ENCODE assay signal across 8 mouse cellular contexts in genomic region chr9:61373634-61373941, GRCm38 (mm10). TPM values are rescaled to one million over a fixed set of nuclear protein-coding genes. Genes with fewer than 3 reads are reported as not detected.
DNase-seq lines count a peak whose midpoint lies in the region; ATAC-seq and TF ChIP-seq lines count a peak whose summit lies in the region.

No protein-coding gene starts in this region.

- ATAC-seq in hindbrain, embryonic 16.5 days = no peak
- ATAC-seq in midbrain, embryonic 15.5 days (replicated peaks) = no peak

- TF ChIP-seq POLR2A in liver, adult 2 months (IDR thresholded peaks at IDR 0.05; ENCODE audit: extremely low read depth, insufficient read depth, low read length) = no peak

- no peaks in the 10 kb centered on the region for H3K36me3 ChIP-seq in liver, adult 2 months (ENCODE audit: control insufficient read depth, insufficient read depth, low read length)
- peaks cover 42% of the 10 kb centered on the region for H3K36me3 ChIP-seq in forebrain, embryonic 10.5 days (replicated peaks)
- peaks cover 3% of the 10 kb centered on the region; the same call in 1 of the 2 replicates for H3K36me3 ChIP-seq in hindbrain, embryonic 16.5 days (ENCODE audit: control insufficient read depth, insufficient read depth, low read length)
- no peaks in the 10 kb centered on the region for H3K36me3 ChIP-seq in midbrain, embryonic 15.5 days (replicated peaks)

- H3K9ac ChIP-seq in liver, adult 2 months (ENCODE audit: low read depth, low read length) = peak overlapping the region; percentile 79
- peak overlapping the region; percentile 96 for H3K9ac ChIP-seq in hindbrain, embryonic 16.5 days (ENCODE audit: low read depth, low read length)
- H3K9ac ChIP-seq in midbrain, embryonic 15.5 days = peak overlapping the region; percentile 92

- TF ChIP-seq CTCF in liver, adult 2 months (IDR thresholded peaks at IDR 0.05; ENCODE audit: low read depth, low read length) = no peak

- peak overlapping the region; percentile 61 for H3K4me3 ChIP-seq in liver, adult 2 months (ENCODE audit: insufficient read depth, low read depth, low read length)
- H3K4me3 ChIP-seq in forebrain, embryonic 10.5 days = peak overlapping the region; percentile 98
- peak overlapping the region; percentile 83 for H3K4me3 ChIP-seq in hindbrain, embryonic 16.5 days (ENCODE audit: low read length)
- H3K4me3 ChIP-seq in midbrain, embryonic 15.5 days = peak overlapping the region; percentile 84

- under 1% methylated on average over 23 of the region's 23 CpGs for WGBS in liver, adult 2 months
- under 1% methylated on average over 23 of the region's 23 CpGs for WGBS in forebrain, embryonic 10.5 days
- under 1% methylated on average over 23 of the region's 23 CpGs for WGBS in hindbrain, embryonic 16.5 days
- WGBS in midbrain, embryonic 15.5 days = under 1% methylated on average over 23 of the region's 23 CpGs

- no peaks in the 10 kb centered on the region for H3K27me3 ChIP-seq in liver, adult 2 months (ENCODE audit: control insufficient read depth, insufficient read depth, low read length)
- no peaks in the 10 kb centered on the region for H3K27me3 ChIP-seq in forebrain, embryonic 10.5 days (ENCODE audit: poor library complexity, severe bottlenecking)
- H3K27me3 ChIP-seq in hindbrain, embryonic 16.5 days (replicated peaks; ENCODE audit: control insufficient read depth, insufficient read depth, low read length) = no peaks in the 10 kb centered on the region
- no peaks in the 10 kb centered on the region for H3K27me3 ChIP-seq in midbrain, embryonic 15.5 days (replicated peaks)

- H3K79me2 ChIP-seq in liver, adult 2 months (ENCODE audit: control insufficient read depth, insufficient read depth, low read length) = peaks cover 16% of the 10 kb centered on the region; the same call in 1 of the 2 replicates

- no peak for DNase-seq in liver, adult 2 months (ENCODE audit: extremely low read depth, low read depth, low spot score)
- DNase-seq in liver = no peak
- peak; percentile 55 for DNase-seq in adrenal gland, postnatal 10 days
- DNase-seq in forebrain, embryonic 10.5 days (ENCODE audit: extremely low spot score, low spot score) = peak; percentile 79
- no peak for DNase-seq in embryo, embryonic 9.5 days (ENCODE audit: extremely low spot score)
- DNase-seq in embryo, embryonic 10.5 days (ENCODE audit: low spot score) = no peak

- H3K27ac ChIP-seq in liver, adult 2 months (replicated peaks; ENCODE audit: insufficient read depth, low read depth, low read length) = no peak overlapping the region
- peak overlapping the region; percentile 100 for H3K27ac ChIP-seq in forebrain, embryonic 10.5 days
- H3K27ac ChIP-seq in hindbrain, embryonic 16.5 days (ENCODE audit: low read depth, low read length) = peak overlapping the region; percentile 92
- H3K27ac ChIP-seq in midbrain, embryonic 15.5 days = peak overlapping the region; percentile 92

- peaks cover 31% of the 10 kb centered on the region for H3K4me1 ChIP-seq in liver, adult 2 months (ENCODE audit: control insufficient read depth, insufficient read depth, low read length)
- H3K4me1 ChIP-seq in forebrain, embryonic 10.5 days = peaks cover 85% of the 10 kb centered on the region
- H3K4me1 ChIP-seq in hindbrain, embryonic 16.5 days (ENCODE audit: control insufficient read depth, insufficient read depth, low read depth, low read length) = peaks cover 67% of the 10 kb centered on the region
- peaks cover 69% of the 10 kb centered on the region for H3K4me1 ChIP-seq in midbrain, embryonic 15.5 days

- H3K4me2 ChIP-seq in hindbrain, embryonic 16.5 days (ENCODE audit: low read length) = peak overlapping the region; percentile 91
- H3K4me2 ChIP-seq in midbrain, embryonic 15.5 days = peak overlapping the region; percentile 79

- H3K9me3 ChIP-seq in forebrain, embryonic 10.5 days = no peaks in the 10 kb centered on the region
- no peaks in the 10 kb centered on the region for H3K9me3 ChIP-seq in hindbrain, embryonic 16.5 days (ENCODE audit: control insufficient read depth, low read length)
- H3K9me3 ChIP-seq in midbrain, embryonic 15.5 days = no peaks in the 10 kb centered on the region

RNA-seq across cellular contexts. Expression of gene Tle3, which starts 1.4 kb away (rescaled TPM):
- total RNA-seq in liver, adult 2 months (2014; rRNA removed) = 2.4 and 2.9 TPM in 2 replicates
- polyA plus RNA-seq in liver, adult 2 months (2012; rRNA removed) = 9.7 and 14.8 TPM in 2 replicates
- 10 to 100 TPM; 82.4 to 92.7 TPM for total RNA-seq in adrenal gland, postnatal 10 days (2021)
- polyA plus RNA-seq in forebrain, embryonic 10.5 days (2016; fragmentation: Nextera tagmentation; extraction: Ambion mirVana) = 43.4 and 45.6 TPM in 2 replicates
- polyA plus RNA-seq in hindbrain, embryonic 16.5 days (2015; fragmentation: Nextera tagmentation; extraction: Ambion mirVana) = 19.5 and 23.0 TPM in 2 replicates
- 34.9 and 39.1 TPM in 2 replicates for polyA plus RNA-seq in midbrain, embryonic 15.5 days (2015; fragmentation: Nextera tagmentation; extraction: Ambion mirVana)

Comparison
In these comparisons a context has a peak if more than half of its experiments do, and no peak if none do; other contexts are left out.
1. DNase-seq: peak in adrenal gland, postnatal 10 days (single experiment) and forebrain, embryonic 10.5 days (single experiment); none in liver, adult 2 months (single experiment), liver (single experiment), embryo, embryonic 9.5 days (single experiment) and embryo, embryonic 10.5 days (single experiment).
2. Peak in every context shown above with its lines, with median percentiles within 50 percentile points of each other: H3K4me3 ChIP-seq and H3K9ac ChIP-seq.